Mouse (Mus musculus) lung, embryonic 14.5 days (tissue): ENCODE results near the gene Tedc1. TPM values are rescaled to one million over a fixed set of nuclear protein-coding genes. Genes with fewer than 3 reads are reported as not detected.

Experiments used
- ATAC-seq: fragments of 200-750 bp; cut with Nextera tagmentation; 2 replicates; pipeline ENCODE4 v1.8.0; 2017; ENCODE audit warnings: mild to moderate bottlenecking, moderate TSS enrichment, moderate library complexity; ENCODE audit not compliant: insufficient read depth
- DNase-seq: peaks from one replicate; pipeline ENCODE4 v3.0.0-alpha.2; 2015
- H3K27ac ChIP-seq: fragments of 300-500 bp; sonication (generic); 2 replicates; pipeline ENCODE4 v1.5.1; 2014; ENCODE audit warnings: low read depth, mild to moderate bottlenecking, moderate library complexity
- H3K27me3 ChIP-seq: fragments of 300-500 bp; sonication (generic); 2 replicates; pipeline ENCODE4 v1.6.1; 2014; ENCODE audit warnings: low read length, control low read depth; ENCODE audit not compliant: insufficient read depth
- H3K36me3 ChIP-seq: fragments of 300-500 bp; sonication (generic); 2 replicates; pipeline ENCODE4 v1.6.1; 2014; ENCODE audit warnings: control low read depth; ENCODE audit not compliant: insufficient read depth
- H3K4me1 ChIP-seq: fragments of 300-500 bp; sonication (generic); 2 replicates; pipeline ENCODE4 v1.6.1; 2014; ENCODE audit warnings: antibody characterized with exemption, control low read depth; ENCODE audit not compliant: insufficient read depth
- H3K4me2 ChIP-seq: fragments of 300-500 bp; sonication (generic); 2 replicates; pipeline ENCODE4 v1.6.1; 2014; ENCODE audit warnings: mild to moderate bottlenecking
- H3K4me3 ChIP-seq: fragments of 300-500 bp; sonication (generic); 2 replicates; pipeline ENCODE4 v1.5.1; 2014; ENCODE audit warnings: low read depth, low read length
- H3K9ac ChIP-seq: fragments of 300-500 bp; sonication (generic); 2 replicates; pipeline ENCODE4 v1.6.1; 2014
- H3K9me3 ChIP-seq: fragments of 300-500 bp; sonication (generic); 2 replicates; pipeline ENCODE4 v1.6.1; 2016; ENCODE audit warnings: low read depth, low read length, control low read depth
- CTCF ChIP-seq: IDR thresholded peaks from 2 replicates; pipeline ENCODE4 v1.5.1; 2016; ENCODE audit warnings: antibody characterized with exemption, low read depth
- WGBS: fragments of 180-500 bp; shearing (Covaris S2); extraction: QIAGEN DNeasy Blood & Tissue Kit; methylation state at CpG from one replicate; pipeline ENCODE4 v1.1.7; 2014; 5-methylcytosine and 5-hydroxymethylcytosine counted together
- polyA plus RNA-seq: library from polyadenylated mRNA; unstranded; fragments of >200 nt; fragmentation: Nextera tagmentation; extraction: Ambion mirVana; gene quantifications from 2 replicates; pipeline ENCODE4 v1.2.1, GENCODE M21; 2014

Gene Tedc1
- polyA plus RNA-seq, 1 experiment from 2014 or later = 35.1 TPM

- WGBS = under 1% methylated on average over 68 of the region's 68 CpGs
- Histone ChIP-seq H3K9ac (peak within 1 kb of the TSS; percentile 59), H3K36me3 (peaks cover 54% of the 10 kb centered on the region), H3K9me3 (no peaks in the 10 kb centered on the region), H3K4me2 (peak within 1 kb of the TSS; percentile 77), H3K4me1 (peaks cover 28% of the 10 kb centered on the region), H3K4me3 (peak within 1 kb of the TSS; percentile 57), H3K27ac (peak within 1 kb of the TSS; percentile 89), H3K27me3 (no peaks in the 10 kb centered on the region)
- peak; percentile 94 for DNase-seq
- peak; percentile 71 for ATAC-seq
- TF ChIP-seq CTCF = peak; percentile 44
These were observed 16.2 kb upstream of the Tedc1 start, which contains the start of gene Crip2 for GRCm38 (mm10) chr12:113139908-113140615. Gene Crip2 (plus strand): TSS chr12:113140236.

- Histone ChIP-seq H3K9ac (peak overlapping the region; percentile 59), H3K9me3 (no peaks in the 10 kb centered on the region), H3K27ac (peak overlapping the region; percentile 89), H3K36me3 (peaks cover 52% of the 10 kb centered on the region), H3K27me3 (no peaks in the 10 kb centered on the region), H3K4me2 (peak overlapping the region; percentile 77), H3K4me1 (peaks cover 28% of the 10 kb centered on the region), H3K4me3 (peak overlapping the region; percentile 57)
- ATAC-seq (no peak; the same call in 1 of the 2 replicates), DNase-seq (peak; percentile 19)
- 5% methylated on average over 49 of the region's 49 CpGs for WGBS
- TF ChIP-seq CTCF = no peak
These were observed 15.4 kb upstream of the Tedc1 start for GRCm38 (mm10) chr12:113140616-113141411.

- peak overlapping the region; percentile 77 for H3K4me2 ChIP-seq
- 28% methylated on average over 8 of the region's 8 CpGs for WGBS
- peak overlapping the region; percentile 57 for H3K4me3 ChIP-seq
- H3K27me3 ChIP-seq = no peaks in the 10 kb centered on the region
- peak overlapping the region; percentile 59 for H3K9ac ChIP-seq
- DNase-seq (peak; percentile 65), ATAC-seq (no peak)
- H3K4me1 ChIP-seq = peaks cover 30% of the 10 kb centered on the region
- H3K9me3 ChIP-seq = no peaks in the 10 kb centered on the region
- peak overlapping the region; percentile 89 for H3K27ac ChIP-seq
- no peak for TF ChIP-seq CTCF
- H3K36me3 ChIP-seq = peaks cover 47% of the 10 kb centered on the region
These were observed 14.7 kb upstream of the Tedc1 start for GRCm38 (mm10) chr12:113141531-113141973.

- Histone ChIP-seq H3K9me3 (no peaks in the 10 kb centered on the region), H3K27ac (peak overlapping the region; percentile 89), H3K9ac (peak overlapping the region; percentile 59), H3K36me3 (peaks cover 40% of the 10 kb centered on the region), H3K4me1 (peaks cover 30% of the 10 kb centered on the region), H3K27me3 (no peaks in the 10 kb centered on the region), H3K4me2 (peak overlapping the region; percentile 77), H3K4me3 (peak overlapping the region; percentile 57)
- WGBS = 13% methylated on average over 15 of the region's 15 CpGs
- ATAC-seq = peak; percentile 64
- no peak for TF ChIP-seq CTCF
- DNase-seq = peak; percentile 87
These were observed 13.9 kb upstream of the Tedc1 start for GRCm38 (mm10) chr12:113142021-113142975.

GRCm38 (mm10) chr12:113143164-113143563 lies 13.1 kb upstream of the Tedc1 start:
- Histone ChIP-seq H3K9me3 (no peaks in the 10 kb centered on the region), H3K4me1 (peaks cover 30% of the 10 kb centered on the region), H3K36me3 (peaks cover 31% of the 10 kb centered on the region), H3K27me3 (no peaks in the 10 kb centered on the region), H3K4me3 (peak overlapping the region; percentile 57), H3K4me2 (peak overlapping the region; percentile 77), H3K27ac (peak overlapping the region; percentile 89; the same call in 1 of the 2 replicates), H3K9ac (peak overlapping the region; percentile 36; the same call in 1 of the 2 replicates)
- WGBS = 47% methylated on average over 7 of the region's 7 CpGs
- TF ChIP-seq CTCF = 0 out of 2 replicates have a peak, but pooled peaks have one; percentile 16
- no peak for DNase-seq
- no peak for ATAC-seq

GRCm38 (mm10) chr12:113144001-113144756 lies 12.0 kb upstream of the Tedc1 start:
- 72% methylated on average over 20 of the region's 20 CpGs for WGBS
- Histone ChIP-seq H3K9ac (no peak overlapping the region), H3K4me2 (no peak overlapping the region), H3K27ac (no peak overlapping the region), H3K4me3 (no peak overlapping the region), H3K27me3 (no peaks in the 10 kb centered on the region), H3K36me3 (peaks cover 25% of the 10 kb centered on the region), H3K4me1 (peaks cover 25% of the 10 kb centered on the region), H3K9me3 (no peaks in the 10 kb centered on the region)
- ATAC-seq (no peak), DNase-seq (peak; percentile 52)
- peak; percentile 80 for TF ChIP-seq CTCF
